Mouse (Mus musculus) B cell, adult 67 days (primary cell): ENCODE measurements around the gene Ttc34. TPM values are rescaled to one million over a fixed set of nuclear protein-coding genes. Genes with fewer than 3 reads are reported as not detected.

Source experiments
- total RNA-seq, 2 experiments: library from RNA; stranded (reverse); gene quantifications; 4 replicates each; pipeline ENCODE4 v1.2.4; 2023

Gene Ttc34
- not detected for total RNA-seq

DNA sequence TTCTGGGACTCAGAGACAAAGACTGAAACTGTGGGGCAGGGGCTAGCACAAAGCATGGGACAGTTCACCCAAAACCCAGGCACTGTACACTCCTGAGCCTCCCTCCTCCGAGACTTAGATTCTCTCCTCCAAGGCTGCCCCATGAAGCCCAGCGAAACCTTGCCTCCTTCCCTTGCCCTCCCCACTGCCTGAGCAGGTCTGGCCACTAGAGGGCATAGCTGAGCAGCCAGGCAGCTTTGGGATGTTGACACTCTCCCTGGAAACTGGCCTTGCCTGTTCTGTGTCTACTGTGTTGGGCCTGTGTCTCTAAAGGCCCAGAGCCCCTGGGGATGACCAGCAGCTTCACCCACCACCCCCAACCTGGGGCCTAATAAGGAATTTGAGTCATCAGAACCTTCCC, at the start of gene Ttc34:
TSS of gene Ttc34 (plus strand) at position 290 of the 400 bp plus-strand sequence.

DNA sequence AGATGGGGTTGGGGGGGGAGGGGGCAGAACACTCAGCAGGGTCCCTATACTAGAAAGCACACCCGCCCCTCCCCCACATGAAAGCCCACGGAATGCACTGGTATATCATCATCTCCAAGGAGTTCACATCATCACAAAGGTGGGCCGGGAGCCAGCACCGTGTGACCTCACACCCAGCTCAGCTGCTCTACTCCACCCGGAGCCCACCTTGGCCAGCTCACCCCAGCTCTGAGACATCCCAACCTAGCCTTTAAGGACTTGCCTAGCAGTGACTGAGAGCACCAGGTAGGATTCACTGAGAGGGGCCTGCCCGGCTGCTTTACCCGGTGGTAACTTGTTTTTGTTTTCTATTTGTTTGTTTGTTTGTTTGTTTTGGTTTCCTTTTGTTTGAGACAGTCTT, 32.2 kb downstream of the Ttc34 start, which contains the start of gene Mmel1:
TSS of gene Mmel1 (plus strand) at position 146 of the 400 bp plus-strand sequence.

DNA sequence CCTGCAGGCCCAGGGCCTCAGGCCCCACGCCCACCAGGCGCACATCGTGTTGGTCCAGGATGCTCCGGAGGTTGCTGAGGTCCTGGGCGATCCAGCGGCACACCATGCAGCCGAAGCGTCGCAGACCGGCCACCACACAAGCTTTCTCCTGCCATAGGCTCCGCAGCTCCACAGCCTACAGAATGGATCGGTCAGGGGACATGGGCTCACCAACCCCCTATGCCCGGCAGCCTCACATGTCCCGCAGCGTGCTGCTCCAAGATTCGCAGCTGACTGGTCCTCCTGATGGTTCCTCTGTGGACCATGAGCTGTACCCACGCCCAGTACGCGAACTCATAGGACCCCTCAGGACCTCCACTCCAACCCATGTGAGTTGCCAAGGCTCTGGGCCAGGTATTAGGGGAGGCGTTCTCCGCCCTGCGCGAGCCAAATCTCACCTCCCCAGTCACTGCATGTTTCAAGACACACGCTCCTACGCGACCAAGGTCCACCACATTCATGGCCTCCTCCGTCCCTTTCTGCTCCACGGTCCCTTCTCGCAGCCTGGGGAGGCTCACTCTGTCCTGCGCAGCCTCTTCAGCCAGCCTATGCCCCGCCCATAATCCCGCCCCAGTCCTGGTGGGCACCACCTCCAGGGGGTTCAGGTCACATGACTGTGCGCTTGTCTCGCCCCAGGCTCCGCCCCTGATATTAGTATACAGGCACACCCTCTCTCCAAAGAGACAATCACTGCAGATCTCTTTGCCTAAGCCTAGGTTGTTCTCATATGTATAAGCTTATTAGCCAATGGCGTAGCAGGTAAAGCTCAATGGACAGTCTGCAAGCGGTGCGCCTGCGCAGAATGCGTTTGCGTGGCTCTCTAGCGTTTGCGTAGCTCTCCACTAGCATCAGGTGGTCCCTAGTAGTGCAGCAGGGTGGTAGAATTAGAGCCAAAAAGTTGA, 61.5 kb downstream of the Ttc34 start, which contains the start of gene Fam213b:
TSS of gene Fam213b (minus strand) at position 630 of the 941 bp plus-strand sequence.

Other genes with a start within 250 kb of the Ttc34 start
- gene Prdm16, start 200.6 kb upstream of the Ttc34 start, total RNA-seq, result 1 to 10 TPM in 1 of 2 experiments, under 1 TPM in 1; 0.53 to 1.4 TPM
- not detected for gene Actrt2, start 169.6 kb upstream of the Ttc34 start, total RNA-seq
- not detected for gene Mmel1, start 32.1 kb downstream of the Ttc34 start, total RNA-seq
- gene Fam213b, start 61.7 kb downstream of the Ttc34 start, total RNA-seq, result 1 to 10 TPM; 1.7 to 2.0 TPM
- 10 to 100 TPM; 50.3 to 56.6 TPM for gene Tnfrsf14, start 91.1 kb downstream of the Ttc34 start, total RNA-seq
- 10 to 100 TPM; 15.1 to 19.4 TPM for gene Hes5, start 123.5 kb downstream of the Ttc34 start, total RNA-seq
- gene Pank4, start 126.7 kb downstream of the Ttc34 start, total RNA-seq, result 100 to 1,000 TPM; 100 to 101 TPM
- not detected for gene Plch2, start 219.3 kb downstream of the Ttc34 start, total RNA-seq
- gene Pex10, start 229.6 kb downstream of the Ttc34 start, total RNA-seq, result 10 to 100 TPM in 1 of 2 experiments, 1 to 10 TPM in 1; 9.2 to 16.4 TPM
- gene Rer1, start 248.9 kb downstream of the Ttc34 start, total RNA-seq, result 10 to 100 TPM; 53.9 to 54.2 TPM
- 1 to 10 TPM; 3.3 to 4.2 TPM for gene Morn1, start 249.1 kb downstream of the Ttc34 start, total RNA-seq